Mouse (Mus musculus): ENCODE results near the gene Tpd52l1. TPM values are rescaled to one million over a fixed set of nuclear protein-coding genes. Genes with fewer than 3 reads are reported as not detected.

Gene Tpd52l1
- polyA plus RNA-seq, 1 experiment from 2014 or later = 50.7 TPM

Other genes starting within 250 kb of the Tpd52l1 start
- 88.1 and 93.4 TPM in 2 replicates for gene Hddc2, start 132.6 kb downstream of the Tpd52l1 start, polyA plus RNA-seq (2014; fragmentation: Nextera tagmentation; extraction: Ambion mirVana)
- gene Rnf217, start 163.2 kb upstream of the Tpd52l1 start, polyA plus RNA-seq (2014; fragmentation: Nextera tagmentation; extraction: Ambion mirVana) = 1.9 and 2.3 TPM in 2 replicates